In the genomic region with DNA sequence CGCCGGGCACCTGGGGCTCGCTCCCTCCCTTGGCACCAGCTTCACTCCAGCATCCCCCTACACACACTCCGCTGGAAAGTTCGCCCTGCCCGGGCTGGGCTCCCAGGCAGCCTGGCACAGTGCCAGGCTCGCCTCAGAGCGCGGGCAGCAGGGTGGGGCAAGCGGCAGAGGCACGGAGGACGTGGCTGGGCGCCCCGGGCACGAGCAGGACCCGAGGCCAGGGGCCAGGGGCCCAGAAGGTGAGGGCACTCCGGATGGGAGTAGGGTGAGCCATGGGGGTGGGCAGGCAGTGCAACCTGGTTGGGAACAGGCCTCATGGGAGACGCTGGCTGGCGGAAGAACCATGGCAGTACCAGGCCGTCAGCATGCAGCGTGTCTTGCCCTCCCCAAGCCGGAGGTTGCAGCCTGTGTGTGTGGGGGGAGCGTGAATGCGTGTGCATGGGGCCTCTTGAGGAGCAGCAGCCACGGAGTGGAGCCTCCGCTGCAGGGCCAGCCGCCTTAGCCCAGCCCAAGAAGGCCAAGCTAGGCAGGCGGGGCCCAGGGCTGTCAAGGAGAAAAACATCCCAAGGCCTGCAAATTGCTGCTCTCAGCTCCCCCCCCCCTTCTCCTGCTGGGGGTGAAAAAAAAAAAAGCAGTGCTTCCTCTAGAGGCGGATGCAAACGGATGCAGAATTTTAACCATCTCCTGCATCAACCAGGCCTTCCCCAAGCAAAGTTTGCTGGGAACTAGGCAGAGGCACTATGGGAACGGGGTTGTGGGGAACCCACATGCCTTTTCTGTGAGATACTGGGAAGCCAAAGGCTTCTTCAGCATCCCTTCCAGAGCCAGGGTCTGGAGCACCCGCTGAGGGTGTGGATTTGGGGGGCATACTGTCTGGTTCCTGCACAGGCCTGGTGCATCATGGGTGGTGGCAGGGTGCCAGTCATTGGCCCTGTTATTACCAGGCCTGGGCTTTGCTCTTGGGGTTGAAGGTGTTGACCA, we compare ENCODE assay signal across 8 mouse cellular contexts.
DNase-seq lines count a peak whose midpoint lies in the region; ATAC-seq and TF ChIP-seq lines count a peak whose summit lies in the region.

No protein-coding gene starts in this region.

- H3K4me2 ChIP-seq in neural tube, embryonic 11.5 days (ENCODE audit: low read depth): 0 out of 2 replicates have a peak overlapping the region, but pooled peaks have one; percentile 19
- H3K4me2 ChIP-seq in limb, embryonic 14.5 days (replicated peaks; ENCODE audit: low read depth, low read length, severe bottlenecking): peak overlapping the region; percentile 76

- TF ChIP-seq POLR2A in cortical plate, adult 2 months (IDR thresholded peaks at IDR 0.05; ENCODE audit: extremely low read depth, insufficient read depth, low read length): peak; percentile 61; the same call in 1 of the 2 replicates
- TF ChIP-seq POLR2A in limb, embryonic 14.5 days (IDR thresholded peaks at IDR 0.05; ENCODE audit: borderline replicate concordance, extremely low read depth, insufficient read depth, insufficient read length): no peak

- peaks cover 10% of the 10 kb centered on the region for H3K4me1 ChIP-seq in neural tube, embryonic 11.5 days (ENCODE audit: control insufficient read depth, insufficient read depth, low read length)
- peaks cover 6% of the 10 kb centered on the region; the same call in 1 of the 2 replicates for H3K4me1 ChIP-seq in cortical plate, adult 2 months (ENCODE audit: control insufficient read depth, insufficient read depth, low read length)
- peaks cover 38% of the 10 kb centered on the region for H3K4me1 ChIP-seq in limb, embryonic 14.5 days (ENCODE audit: control insufficient read depth, insufficient read depth, low read length)

- peak; percentile 55 for DNase-seq in neural tube, embryonic 11.5 days (ENCODE audit: low spot score)
- DNase-seq in neural tube, embryonic 10.5 days (ENCODE audit: extremely low spot score, low spot score): no peak
- DNase-seq in kidney, adult 18-20 months: peak; percentile 93
- DNase-seq in limb, embryonic 14.5 days (ENCODE audit: low spot score): peak; percentile 80
- peak; percentile 91 for DNase-seq in telencephalon, adult 2 months (ENCODE audit: low read depth, low spot score)

- no peak overlapping the region for H3K4me3 ChIP-seq in neural tube, embryonic 11.5 days (ENCODE audit: low read depth, low read length)
- H3K4me3 ChIP-seq in cortical plate, adult 2 months (ENCODE audit: insufficient read depth, low read length): peak overlapping the region; percentile 38
- H3K4me3 ChIP-seq in limb, embryonic 14.5 days (replicated peaks; ENCODE audit: low read length): peak overlapping the region; percentile 44

- peak overlapping the region; percentile 81 for H3K27ac ChIP-seq in neural tube, embryonic 11.5 days (ENCODE audit: low read depth, low read length)
- peak overlapping the region; percentile 99 for H3K27ac ChIP-seq in cortical plate, adult 2 months (ENCODE audit: insufficient read depth, low read length)
- peak overlapping the region; percentile 97 for H3K27ac ChIP-seq in limb, embryonic 14.5 days (replicated peaks; ENCODE audit: low read depth, low read length)

- peak; percentile 66; the same call in 1 of the 2 replicates for ATAC-seq in neural tube, embryonic 11.5 days (ENCODE audit: insufficient read depth, low FRiP score, low TSS enrichment)
- peak; percentile 58 for ATAC-seq in granulocyte monocyte progenitor cell, adult 5-6 weeks (replicated peaks; ENCODE audit: poor library complexity, severe bottlenecking)
- ATAC-seq in limb, embryonic 14.5 days (ENCODE audit: low FRiP score, low read depth): peak; percentile 84
- peak; percentile 59 for ATAC-seq in monocyte, adult 5-6 weeks (replicated peaks; ENCODE audit: insufficient number of reproducible peaks, low FRiP score, low TSS enrichment, poor library complexity, severe bottlenecking)

- 54% methylated on average over 31 of the region's 32 CpGs for WGBS in neural tube, embryonic 11.5 days
- 15% methylated on average over 22 of the region's 32 CpGs for WGBS in limb, embryonic 14.5 days

- peaks cover 58% of the 10 kb centered on the region for H3K27me3 ChIP-seq in neural tube, embryonic 11.5 days (ENCODE audit: control insufficient read depth, insufficient read depth, low read length)
- no peaks in the 10 kb centered on the region for H3K27me3 ChIP-seq in limb, embryonic 14.5 days (ENCODE audit: control insufficient read depth, insufficient read depth, low read length)

- H3K9ac ChIP-seq in neural tube, embryonic 11.5 days (ENCODE audit: low read length): peak overlapping the region; percentile 46; the same call in 1 of the 2 replicates
- H3K9ac ChIP-seq in limb, embryonic 14.5 days (ENCODE audit: low read depth, low read length, severe bottlenecking): peak overlapping the region; percentile 76

- no peaks in the 10 kb centered on the region for H3K9me3 ChIP-seq in neural tube, embryonic 11.5 days (ENCODE audit: control insufficient read depth, low read length)
- no peaks in the 10 kb centered on the region for H3K9me3 ChIP-seq in limb, embryonic 14.5 days (ENCODE audit: control insufficient read depth, low read length)

- H3K36me3 ChIP-seq in neural tube, embryonic 11.5 days (ENCODE audit: control insufficient read depth, insufficient read depth, low read length): no peaks in the 10 kb centered on the region
- H3K36me3 ChIP-seq in limb, embryonic 14.5 days (ENCODE audit: control insufficient read depth, insufficient read depth, low read length): peaks cover 7% of the 10 kb centered on the region; the same call in 1 of the 2 replicates

- no peak for TF ChIP-seq CTCF in cortical plate, adult 2 months (IDR thresholded peaks at IDR 0.05; ENCODE audit: extremely low read depth, insufficient read depth, low read length)
